Mouse (Mus musculus): ENCODE results near the gene Cx3cr1. TPM values are rescaled to one million over a fixed set of nuclear protein-coding genes. Genes with fewer than 3 reads are reported as not detected.

Gene Cx3cr1
- total and polyA plus RNA-seq, 3 experiments = 1.2 to 4.4 (median 3.7) TPM

DNA sequence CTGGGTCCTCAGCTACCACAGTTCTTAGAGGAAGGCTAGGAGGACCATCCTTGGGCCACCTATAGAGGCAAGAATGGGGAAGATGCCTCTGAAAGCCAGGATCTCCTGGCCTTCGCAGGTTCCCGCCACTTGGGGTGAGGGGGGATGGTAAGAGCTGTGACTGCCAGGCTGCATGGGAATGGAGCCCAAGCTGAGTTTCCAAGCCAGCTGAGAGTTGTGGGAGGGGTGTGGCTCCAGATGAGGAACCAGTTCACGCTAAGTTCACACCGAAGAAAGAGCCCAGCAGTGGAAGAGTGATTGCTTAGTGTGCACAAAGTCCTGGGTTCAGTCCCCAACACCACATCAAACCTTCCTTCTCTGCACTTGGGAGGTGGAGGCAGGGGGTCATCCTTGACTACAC lies 107.5 kb downstream of the Cx3cr1 start:
- 45% methylated on average over 4 of the region's 4 CpGs for WGBS
- intact Hi-C loops (cut with DNase I) = loop anchor here (2.0 kb wide), 3 partner anchors 51 to 111 kb away; no protein-coding TSS in a partner anchor
- no peaks in the 10 kb centered on the region for H3K36me3 ChIP-seq (ENCODE audit: control insufficient read depth, insufficient read depth, low read length)
- no peak overlapping the region for H3K9ac ChIP-seq (ENCODE audit: low read depth, low read length)
- no peaks in the 10 kb centered on the region for H3K79me2 ChIP-seq (replicated peaks; ENCODE audit: control insufficient read depth, insufficient read depth, low read length)
- H3K27me3 ChIP-seq (ENCODE audit: control insufficient read depth, insufficient read depth, low read length) = no peaks in the 10 kb centered on the region
- no peak overlapping the region for H3K27ac ChIP-seq
- TF ChIP-seq CTCF (IDR thresholded peaks at IDR 0.05) (no peak), POLR2A (IDR thresholded peaks at IDR 0.05; ENCODE audit: insufficient read depth, low read depth, low read length) (no peak), EP300 (IDR thresholded peaks at IDR 0.05; ENCODE audit: insufficient read depth, low read depth, low read length) (no peak)
- peaks cover 6% of the 10 kb centered on the region for H3K4me1 ChIP-seq (ENCODE audit: control insufficient read depth, insufficient read depth, low read length)
- H3K4me3 ChIP-seq = no peak overlapping the region
- no peak for DNase-seq

DNA sequence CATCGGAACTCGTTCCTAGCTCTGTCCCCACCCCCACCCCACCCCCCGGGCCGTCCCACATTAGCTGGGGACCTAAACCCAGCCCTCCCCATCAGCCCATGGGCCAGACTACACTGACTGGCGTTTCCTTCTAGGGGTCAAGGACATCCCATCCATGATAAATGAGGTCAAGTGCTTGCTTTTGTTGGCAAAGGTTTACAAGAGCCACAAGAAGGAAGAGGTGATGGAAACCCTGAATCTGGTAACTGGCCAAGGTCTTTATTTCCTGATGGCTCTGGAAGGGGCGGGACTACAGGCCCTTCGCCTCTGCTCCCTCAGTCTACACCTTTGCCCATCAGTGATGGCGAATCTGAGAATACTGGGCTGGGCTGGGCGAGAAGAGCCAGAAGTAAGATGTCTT lies 110.8 kb downstream of the Cx3cr1 start:
- WGBS = 53% methylated on average over 9 of the region's 9 CpGs
- Histone ChIP-seq H3K79me2 (replicated peaks; ENCODE audit: control insufficient read depth, insufficient read depth, low read length) (no peaks in the 10 kb centered on the region), H3K4me3 (no peak overlapping the region), H3K4me1 (ENCODE audit: control insufficient read depth, insufficient read depth, low read length) (peaks cover 2% of the 10 kb centered on the region), H3K27me3 (ENCODE audit: control insufficient read depth, insufficient read depth, low read length) (no peaks in the 10 kb centered on the region), H3K27ac (no peak overlapping the region), H3K9ac (ENCODE audit: low read depth, low read length) (no peak overlapping the region), H3K36me3 (ENCODE audit: control insufficient read depth, insufficient read depth, low read length) (no peaks in the 10 kb centered on the region)
- TF ChIP-seq POLR2A (IDR thresholded peaks at IDR 0.05; ENCODE audit: insufficient read depth, low read depth, low read length) = no peak
- TF ChIP-seq CTCF (IDR thresholded peaks at IDR 0.05) = no peak
- no peak for TF ChIP-seq EP300 (IDR thresholded peaks at IDR 0.05; ENCODE audit: insufficient read depth, low read depth, low read length)
- intact Hi-C loops (cut with DNase I) = no loop called here
- no peak for DNase-seq

DNA sequence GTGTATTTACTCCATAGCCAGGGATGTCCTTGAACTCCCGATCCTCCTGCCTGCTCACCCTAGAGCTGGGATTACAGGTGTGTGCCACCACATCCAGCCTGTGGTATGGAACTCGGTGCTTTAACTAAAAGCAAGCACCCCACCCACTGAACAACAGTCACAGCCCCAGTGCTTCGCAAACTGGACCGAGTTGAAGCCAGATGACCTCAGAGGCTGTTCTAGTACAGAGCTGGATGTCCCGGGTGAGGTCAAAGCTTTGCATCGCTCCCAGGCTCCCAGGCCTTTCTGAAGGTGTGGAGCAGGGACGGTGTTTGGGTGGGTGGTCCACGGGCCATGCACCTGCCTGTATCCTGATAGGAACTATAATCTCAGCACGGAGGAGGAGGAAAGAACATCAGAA lies 118.3 kb downstream of the Cx3cr1 start:
- intact Hi-C loops (cut with DNase I) = no loop called here

DNA sequence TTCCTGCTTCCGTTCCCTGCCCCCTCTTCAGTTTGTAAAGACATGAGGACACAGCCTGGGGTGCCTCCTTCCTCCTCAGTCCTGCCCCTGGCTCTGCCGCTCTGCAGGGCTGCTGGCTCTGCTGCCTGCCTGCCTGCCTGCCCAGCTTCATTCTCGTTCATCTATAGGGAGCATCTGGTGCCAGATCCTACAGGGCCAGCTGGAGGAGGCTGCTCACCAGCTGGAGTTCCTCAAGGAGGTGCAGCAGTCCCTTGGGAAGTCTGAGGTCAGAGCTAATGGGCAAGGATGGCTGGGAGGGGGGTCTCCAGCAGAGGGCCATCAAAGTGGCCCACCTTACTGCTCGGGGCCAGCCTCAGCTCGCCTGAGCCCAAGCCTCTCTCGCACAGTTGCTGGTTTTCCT lies 119.2 kb downstream of the Cx3cr1 start:
- Histone ChIP-seq H3K4me1 (ENCODE audit: control insufficient read depth, insufficient read depth, low read length) (no peaks in the 10 kb centered on the region), H3K9ac (ENCODE audit: low read depth, low read length) (no peak overlapping the region), H3K27ac (no peak overlapping the region), H3K36me3 (ENCODE audit: control insufficient read depth, insufficient read depth, low read length) (no peaks in the 10 kb centered on the region), H3K79me2 (replicated peaks; ENCODE audit: control insufficient read depth, insufficient read depth, low read length) (no peaks in the 10 kb centered on the region), H3K27me3 (ENCODE audit: control insufficient read depth, insufficient read depth, low read length) (no peaks in the 10 kb centered on the region), H3K4me3 (no peak overlapping the region)
- TF ChIP-seq CTCF (IDR thresholded peaks at IDR 0.05) = no peak
- no peak for TF ChIP-seq EP300 (IDR thresholded peaks at IDR 0.05; ENCODE audit: insufficient read depth, low read depth, low read length)
- TF ChIP-seq POLR2A (IDR thresholded peaks at IDR 0.05; ENCODE audit: insufficient read depth, low read depth, low read length) = no peak
- DNase-seq = no peak
- intact Hi-C loops (cut with DNase I) = no loop called here
- 55% methylated on average over 6 of the region's 6 CpGs for WGBS

More for the DNA sequence above, 118.3 kb downstream of the Cx3cr1 start:
- H3K9ac ChIP-seq (ENCODE audit: low read depth, low read length) = no peak overlapping the region
- H3K27ac ChIP-seq = no peak overlapping the region
- no peaks in the 10 kb centered on the region for H3K36me3 ChIP-seq (ENCODE audit: control insufficient read depth, insufficient read depth, low read length)
- H3K4me3 ChIP-seq = no peak overlapping the region
- no peak for DNase-seq
- no peaks in the 10 kb centered on the region for H3K27me3 ChIP-seq (ENCODE audit: control insufficient read depth, insufficient read depth, low read length)
- no peaks in the 10 kb centered on the region for H3K79me2 ChIP-seq (replicated peaks; ENCODE audit: control insufficient read depth, insufficient read depth, low read length)
- no peaks in the 10 kb centered on the region for H3K4me1 ChIP-seq (ENCODE audit: control insufficient read depth, insufficient read depth, low read length)
- WGBS = 71% methylated on average over 9 of the region's 9 CpGs
- TF ChIP-seq POLR2A (IDR thresholded peaks at IDR 0.05; ENCODE audit: insufficient read depth, low read depth, low read length) = no peak
- TF ChIP-seq CTCF (IDR thresholded peaks at IDR 0.05) = no peak

DNA sequence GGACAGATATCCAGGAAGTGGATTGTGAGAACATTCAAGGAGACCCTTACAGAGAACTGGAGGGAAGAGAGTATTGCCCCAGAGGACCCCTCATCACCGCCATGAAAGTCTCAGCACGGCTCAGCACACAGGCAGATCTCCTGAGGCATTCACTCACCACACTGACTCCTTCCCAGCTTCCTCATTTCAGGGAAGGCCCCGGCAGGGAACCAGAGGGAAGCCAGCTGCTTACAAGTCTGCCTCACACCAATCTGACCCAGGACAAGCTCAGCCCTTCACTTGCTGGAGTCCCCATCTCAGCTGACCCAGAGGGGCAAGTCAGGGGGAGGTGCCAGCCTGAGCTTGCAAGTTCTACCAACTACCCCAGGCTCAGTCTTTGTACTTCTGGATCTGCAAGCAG lies 120.9 kb downstream of the Cx3cr1 start:
- no peaks in the 10 kb centered on the region for H3K79me2 ChIP-seq (replicated peaks; ENCODE audit: control insufficient read depth, insufficient read depth, low read length)
- TF ChIP-seq CTCF (IDR thresholded peaks at IDR 0.05) = no peak
- no peak for TF ChIP-seq EP300 (IDR thresholded peaks at IDR 0.05; ENCODE audit: insufficient read depth, low read depth, low read length)
- TF ChIP-seq POLR2A (IDR thresholded peaks at IDR 0.05; ENCODE audit: insufficient read depth, low read depth, low read length) = no peak
- H3K9ac ChIP-seq (ENCODE audit: low read depth, low read length) = no peak overlapping the region
- H3K4me3 ChIP-seq = no peak overlapping the region
- no peaks in the 10 kb centered on the region for H3K4me1 ChIP-seq (ENCODE audit: control insufficient read depth, insufficient read depth, low read length)
- H3K36me3 ChIP-seq (ENCODE audit: control insufficient read depth, insufficient read depth, low read length) = no peaks in the 10 kb centered on the region
- H3K27ac ChIP-seq = no peak overlapping the region
- DNase-seq = no peak
- WGBS = 31% methylated on average over 3 of the region's 3 CpGs
- intact Hi-C loops (cut with DNase I) = no loop called here
- H3K27me3 ChIP-seq (ENCODE audit: control insufficient read depth, insufficient read depth, low read length) = no peaks in the 10 kb centered on the region

DNA sequence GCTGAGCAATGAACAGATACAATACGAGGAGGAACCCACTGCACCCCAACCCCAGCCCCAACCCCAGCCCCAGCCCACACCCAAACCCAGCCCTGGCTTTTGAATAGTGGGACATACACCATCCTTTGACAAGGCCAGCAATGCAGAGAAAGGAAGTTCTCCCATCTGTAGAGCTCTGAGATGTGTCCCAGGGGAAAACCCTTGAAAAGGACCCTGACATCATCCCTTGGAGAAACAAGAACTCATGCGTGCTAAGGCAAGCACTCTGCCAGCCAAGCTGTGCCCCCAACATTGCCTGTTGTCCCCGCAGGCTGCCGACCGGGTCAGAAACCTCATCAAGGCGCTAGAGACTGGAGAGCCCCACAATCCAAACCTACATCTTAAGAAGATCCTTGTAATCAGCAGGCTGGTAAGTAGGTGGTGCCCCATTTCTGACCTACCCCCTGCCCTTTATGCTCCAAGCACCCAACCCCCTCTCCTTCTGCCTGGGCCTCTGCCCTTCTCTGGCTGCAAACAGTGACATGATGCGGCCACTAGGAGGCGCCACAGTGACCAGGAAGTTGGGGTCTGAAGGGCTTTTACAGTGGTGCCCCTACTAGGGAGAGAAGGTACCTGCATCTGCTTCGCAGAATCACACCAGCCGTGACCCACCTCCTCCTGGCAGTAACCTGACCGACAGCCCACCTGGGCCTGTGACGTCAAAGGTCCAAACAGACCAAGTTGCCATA lies 124.3 kb downstream of the Cx3cr1 start:
- Histone ChIP-seq H3K27ac (no peak overlapping the region), H3K27me3 (ENCODE audit: control insufficient read depth, insufficient read depth, low read length) (no peaks in the 10 kb centered on the region), H3K9ac (ENCODE audit: low read depth, low read length) (no peak overlapping the region), H3K36me3 (ENCODE audit: control insufficient read depth, insufficient read depth, low read length) (no peaks in the 10 kb centered on the region), H3K4me1 (ENCODE audit: control insufficient read depth, insufficient read depth, low read length) (no peaks in the 10 kb centered on the region), H3K4me3 (no peak overlapping the region), H3K79me2 (replicated peaks; ENCODE audit: control insufficient read depth, insufficient read depth, low read length) (no peaks in the 10 kb centered on the region)
- 67% methylated on average over 12 of the region's 12 CpGs for WGBS
- DNase-seq = no peak
- intact Hi-C loops (cut with DNase I) = no loop called here
- TF ChIP-seq POLR2A (IDR thresholded peaks at IDR 0.05; ENCODE audit: insufficient read depth, low read depth, low read length) (no peak), CTCF (IDR thresholded peaks at IDR 0.05) (peak; percentile 63)
